Mouse (Mus musculus): ENCODE results near the gene Clgn.

Clgn gene

DNA sequence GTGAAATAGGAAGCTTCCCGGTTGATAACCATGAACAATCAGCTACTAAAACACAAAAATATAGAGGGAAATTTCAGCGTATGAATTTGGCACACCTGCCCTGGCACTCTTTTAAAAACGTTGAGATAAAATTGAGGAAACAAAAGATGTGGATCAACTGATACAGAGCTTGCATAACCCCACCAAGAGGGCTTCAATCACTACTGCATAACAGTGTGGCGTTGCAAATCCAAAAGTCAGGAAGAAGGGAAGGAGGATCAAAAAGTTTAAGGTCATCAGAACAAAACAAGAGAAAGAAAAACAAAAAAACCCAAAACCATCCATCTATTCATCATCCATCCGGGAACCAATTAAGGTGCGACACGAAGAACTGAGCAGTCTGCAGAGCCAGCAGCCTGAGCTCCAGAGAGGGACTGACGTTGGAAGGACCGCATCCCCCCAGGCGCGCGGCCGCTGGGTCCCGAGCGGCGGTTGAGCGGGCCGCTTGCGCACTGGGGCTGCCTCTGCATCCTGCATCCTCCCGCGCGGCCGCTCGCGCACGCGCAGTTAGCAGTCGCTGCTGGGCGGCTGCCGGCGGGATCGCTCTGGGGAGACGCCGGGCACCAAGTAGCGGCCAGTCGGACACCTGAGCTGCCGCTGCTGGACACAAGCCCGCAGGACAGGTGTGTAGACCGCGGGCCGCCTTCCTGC, at the start of gene Clgn:
Clgn (plus strand) TSS at position 552 of the 690 bp plus-strand sequence.
- peak; percentile 42 for DNase-seq (ENCODE audit: low read depth, low spot score)

DNA sequence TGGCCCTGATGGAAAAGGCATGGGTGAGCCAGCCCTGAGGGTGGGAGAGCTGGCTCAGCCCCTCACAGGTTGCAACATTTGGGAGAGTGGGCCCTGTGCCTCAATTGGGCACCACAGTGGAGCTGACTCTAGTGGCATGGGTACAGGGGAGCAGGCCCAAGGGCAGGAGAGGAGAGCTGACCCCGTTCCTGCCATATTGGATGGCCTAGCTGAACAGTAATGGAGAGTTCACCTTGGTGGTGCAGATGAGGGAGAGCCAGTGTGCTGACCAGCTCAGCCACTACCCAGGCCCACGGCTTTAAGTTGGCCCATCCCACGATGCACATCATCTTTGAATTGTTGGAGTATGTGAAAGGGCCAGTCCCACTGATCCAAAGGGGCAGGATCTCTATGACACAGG, 47.6 kb upstream of the Clgn start:
- no peak for DNase-seq (ENCODE audit: low read depth, low spot score)

- DNase-seq (ENCODE audit: low read depth, low spot score), result no peak
Observed at GRCm38 (mm10) chr8:83342693-83343092, 47.0 kb upstream of the Clgn start.

DNA sequence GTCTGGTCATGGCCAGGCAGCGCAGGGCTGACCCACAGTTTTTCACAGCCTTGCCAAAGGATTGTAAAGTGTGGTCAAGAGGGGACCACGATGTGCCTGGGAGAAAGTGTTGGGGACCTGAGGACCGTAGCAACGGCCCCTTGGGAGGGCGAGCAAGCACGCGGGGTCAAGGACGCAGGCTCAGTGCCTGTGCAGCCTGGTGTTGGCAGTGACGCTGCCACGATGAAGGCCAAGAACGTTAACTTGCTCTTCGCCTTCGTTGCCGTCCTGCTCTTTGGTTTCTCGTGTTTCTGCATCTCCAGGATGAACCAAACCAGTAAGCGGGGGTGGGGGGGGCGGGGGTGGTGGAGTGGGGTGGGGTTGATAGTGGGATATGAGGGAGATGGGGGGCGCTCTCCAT, 41.4 kb upstream of the Clgn start, which contains the start of gene Mgat4d:
Mgat4d (plus strand) TSS at position 209 of the 400 bp plus-strand sequence.
- no peak for DNase-seq (ENCODE audit: low read depth, low spot score)

- no peak for DNase-seq (ENCODE audit: low read depth, low spot score)
Observed at GRCm38 (mm10) chr8:83351315-83351714, 38.4 kb upstream of the Clgn start.

GRCm38 (mm10) chr8:83363156-83363769, 26.4 kb upstream of the Clgn start:
- no peak for DNase-seq (ENCODE audit: low read depth, low spot score)

DNA sequence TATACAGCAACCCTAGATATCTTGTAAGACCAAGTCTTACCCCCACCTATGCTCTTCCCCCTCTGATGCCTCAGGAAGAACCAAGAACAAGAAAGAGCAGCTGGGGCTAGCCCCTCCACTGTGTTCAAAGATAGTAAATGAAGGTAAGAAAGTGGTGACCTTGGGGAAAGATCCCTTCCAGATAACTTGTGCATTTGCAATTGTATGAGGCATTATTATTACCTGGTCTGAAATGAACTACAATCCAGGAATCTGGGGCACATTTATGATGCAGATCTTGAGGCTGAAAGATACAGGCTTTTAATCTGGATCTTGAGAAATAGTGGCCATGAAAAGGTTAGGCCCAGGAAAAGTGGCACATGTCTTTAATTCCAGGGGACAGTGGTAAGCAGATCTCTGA, 12.4 kb upstream of the Clgn start:
- no peak for DNase-seq (ENCODE audit: low read depth, low spot score)

- DNase-seq (ENCODE audit: low read depth, low spot score), result no peak
Observed at GRCm38 (mm10) chr8:83380141-83380540, 9.5 kb upstream of the Clgn start.

DNA sequence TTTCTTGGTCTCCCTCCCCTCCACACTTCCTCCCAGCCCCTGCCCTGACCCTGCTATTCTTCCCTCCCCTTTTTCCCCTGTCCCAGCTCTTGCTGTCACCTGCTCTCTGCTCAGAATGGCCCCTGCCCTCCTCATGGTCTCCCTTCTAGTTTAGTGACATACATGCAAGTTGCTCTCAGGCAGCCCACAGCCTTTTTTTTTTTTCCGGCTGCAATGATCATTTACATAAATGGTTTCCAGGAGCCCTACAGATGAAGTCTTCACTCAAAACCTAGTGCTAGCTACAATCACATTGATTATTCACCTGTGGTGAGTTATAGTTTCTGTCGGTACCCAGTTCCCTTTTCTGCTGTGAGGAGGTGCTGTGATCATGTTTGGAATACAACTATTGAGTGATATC, 8.7 kb upstream of the Clgn start:
- no peak for DNase-seq (ENCODE audit: low read depth, low spot score)

- no peak for DNase-seq (ENCODE audit: low read depth, low spot score)
Observed at GRCm38 (mm10) chr8:83382850-83383249, 6.8 kb upstream of the Clgn start.

DNA sequence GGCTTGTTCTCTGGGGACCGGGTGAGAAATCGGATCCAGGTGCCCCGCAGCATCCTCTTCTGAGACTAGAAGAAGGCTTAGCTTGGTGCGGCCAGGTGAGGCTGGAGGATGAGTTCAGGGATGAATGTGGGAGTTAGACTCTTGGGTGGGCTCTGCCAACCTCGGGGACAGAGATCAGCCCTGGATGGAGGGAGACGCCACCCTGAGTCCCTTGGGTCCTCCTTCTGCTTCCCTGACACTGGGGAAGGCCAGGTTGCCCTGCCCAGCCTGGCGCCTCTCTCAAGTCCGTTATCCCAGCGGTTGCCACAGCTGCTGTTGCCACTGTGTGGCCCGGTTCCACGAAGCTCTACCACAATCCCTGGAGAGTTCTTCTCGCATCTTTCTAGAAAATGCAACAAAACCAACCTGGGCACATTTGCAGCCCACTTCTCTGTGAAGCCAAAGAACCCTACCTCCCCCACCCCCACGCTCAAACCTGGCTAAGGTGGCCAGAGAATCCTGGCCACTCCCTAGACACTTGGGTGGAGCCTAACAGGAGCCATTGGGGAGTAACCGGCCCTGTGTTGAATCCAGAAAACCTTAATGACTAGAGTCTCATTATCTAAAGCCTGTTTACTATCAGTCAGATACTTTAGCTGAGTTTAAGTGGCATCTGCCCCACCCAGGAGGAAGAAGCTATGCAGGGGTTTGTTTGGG, 487 bp downstream of the Clgn start:
- no peak for DNase-seq (ENCODE audit: low read depth, low spot score)

- no peak for DNase-seq (ENCODE audit: low read depth, low spot score)
Observed at GRCm38 (mm10) chr8:83392521-83392920, 2.9 kb downstream of the Clgn start.

- DNase-seq (ENCODE audit: low read depth, low spot score), result no peak
Observed at GRCm38 (mm10) chr8:83394325-83394724, 4.7 kb downstream of the Clgn start.

DNA sequence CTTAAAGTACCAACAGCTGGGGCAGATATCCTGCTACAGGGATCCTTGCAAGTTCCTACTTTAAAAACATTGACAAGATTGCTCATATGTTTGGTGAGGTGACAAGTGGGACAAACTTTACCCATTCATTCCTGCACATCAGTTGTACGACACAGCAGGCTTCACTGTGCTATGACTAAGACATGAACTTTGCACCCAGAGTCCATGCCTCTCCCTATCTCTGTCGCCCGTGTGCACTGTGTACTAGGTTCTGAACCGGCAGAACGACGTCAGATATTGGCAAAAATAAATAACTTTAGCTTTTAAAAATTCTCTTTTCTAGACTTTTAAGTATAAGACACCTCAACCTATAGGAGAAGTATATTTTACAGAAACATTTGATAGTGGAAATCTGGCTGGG, 7.0 kb downstream of the Clgn start:
- no peak for DNase-seq (ENCODE audit: low read depth, low spot score)

- DNase-seq (ENCODE audit: low read depth, low spot score), result no peak
Observed at GRCm38 (mm10) chr8:83397726-83398125, 8.1 kb downstream of the Clgn start.

DNA sequence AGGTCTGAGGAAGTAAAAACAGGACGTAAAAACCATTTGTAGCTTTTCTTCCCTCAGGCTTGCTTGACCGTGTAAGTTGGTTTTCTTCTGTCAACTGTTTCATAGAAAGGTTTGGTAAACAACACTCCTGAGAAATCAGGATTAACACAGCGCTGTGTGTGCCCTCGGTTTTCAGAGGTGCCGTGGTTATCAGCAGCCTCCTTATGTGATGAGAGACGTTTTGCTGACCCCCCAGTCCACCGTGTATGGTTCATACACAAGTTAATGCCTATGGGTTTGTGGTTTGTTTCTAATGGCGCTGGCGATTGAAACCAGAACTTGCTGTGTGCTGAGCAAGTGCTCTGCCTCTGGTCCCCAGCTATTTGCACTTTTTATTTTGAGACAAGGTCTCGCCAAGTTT, 15.9 kb downstream of the Clgn start:
- no peak for DNase-seq (ENCODE audit: low read depth, low spot score)

- no peak for DNase-seq (ENCODE audit: low read depth, low spot score)
Observed at GRCm38 (mm10) chr8:83406836-83407235, 17.2 kb downstream of the Clgn start.

DNA sequence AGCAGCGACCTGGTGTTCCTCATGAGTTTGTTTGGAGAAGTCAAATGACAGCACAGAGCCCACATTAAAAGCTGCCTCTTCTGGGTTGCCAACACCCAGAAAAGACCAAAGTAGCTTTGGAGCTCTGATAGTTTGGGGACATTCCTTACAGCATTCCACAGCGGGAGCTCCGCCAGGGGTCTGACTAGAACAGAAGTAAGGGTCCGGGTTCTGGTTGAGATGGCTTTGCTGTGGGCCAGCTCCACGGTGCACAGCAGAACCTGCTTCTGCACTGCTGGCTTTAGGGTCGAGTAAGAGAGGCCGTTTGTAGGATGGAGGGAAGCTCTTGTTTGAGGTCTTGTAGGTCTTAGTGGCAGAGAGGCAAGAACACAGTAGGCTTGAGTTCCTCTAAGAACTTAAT, 18.8 kb downstream of the Clgn start:
- no peak for DNase-seq (ENCODE audit: low read depth, low spot score)

DNA sequence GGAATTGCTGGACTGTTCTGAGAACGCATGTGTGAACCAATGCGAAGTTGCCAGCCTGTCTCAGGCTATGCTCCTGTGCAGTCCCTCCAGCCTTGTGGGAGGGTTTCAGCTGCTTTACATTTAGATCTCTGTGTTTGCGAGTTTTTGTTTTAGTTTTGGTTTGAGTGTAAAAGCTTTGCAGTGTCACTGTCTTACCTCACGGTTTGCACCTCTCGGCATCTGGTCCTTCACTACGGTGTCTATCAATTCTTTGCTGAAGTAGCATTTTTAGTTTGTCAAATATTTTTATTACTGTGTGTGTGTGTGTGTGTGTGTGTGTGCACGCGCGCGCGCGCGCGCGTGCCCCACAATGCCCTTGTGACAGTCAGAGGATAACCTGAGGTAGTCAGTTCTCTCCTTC, 27.2 kb downstream of the Clgn start:
- no peak for DNase-seq (ENCODE audit: low read depth, low spot score)

GRCm38 (mm10) chr8:83417970-83418369, 28.3 kb downstream of the Clgn start:
- DNase-seq (ENCODE audit: low read depth, low spot score), result no peak

- no peak for DNase-seq (ENCODE audit: low read depth, low spot score)
Observed at GRCm38 (mm10) chr8:83418805-83419516, 29.3 kb downstream of the Clgn start.

GRCm38 (mm10) chr8:83421354-83421753, 31.7 kb downstream of the Clgn start:
- no peak for DNase-seq (ENCODE audit: low read depth, low spot score)

Measured in retina, adult 2 months (tissue).